Mouse (Mus musculus) spleen, adult 10 weeks (tissue): Measurements from ENCODE around the gene Emc8. TPM values are rescaled to one million over a fixed set of nuclear protein-coding genes. Genes with fewer than 3 reads are reported as not detected.

Experiments used
- polyA plus RNA-seq: library from polyadenylated mRNA; stranded (reverse); fragments of 350-450 nt; fragmentation: Illumina TruSeq; extraction: RNeasy Lipid Tissue Mini Kit (QIAGEN cat#74804); gene quantifications from one replicate; pipeline ENCODE4 v1.2.3, GENCODE M21; 2015; ENCODE audit warnings: low replicate concordance; ENCODE audit not compliant: insufficient read depth

The Emc8 gene
- 19.9 TPM for polyA plus RNA-seq

DNA sequence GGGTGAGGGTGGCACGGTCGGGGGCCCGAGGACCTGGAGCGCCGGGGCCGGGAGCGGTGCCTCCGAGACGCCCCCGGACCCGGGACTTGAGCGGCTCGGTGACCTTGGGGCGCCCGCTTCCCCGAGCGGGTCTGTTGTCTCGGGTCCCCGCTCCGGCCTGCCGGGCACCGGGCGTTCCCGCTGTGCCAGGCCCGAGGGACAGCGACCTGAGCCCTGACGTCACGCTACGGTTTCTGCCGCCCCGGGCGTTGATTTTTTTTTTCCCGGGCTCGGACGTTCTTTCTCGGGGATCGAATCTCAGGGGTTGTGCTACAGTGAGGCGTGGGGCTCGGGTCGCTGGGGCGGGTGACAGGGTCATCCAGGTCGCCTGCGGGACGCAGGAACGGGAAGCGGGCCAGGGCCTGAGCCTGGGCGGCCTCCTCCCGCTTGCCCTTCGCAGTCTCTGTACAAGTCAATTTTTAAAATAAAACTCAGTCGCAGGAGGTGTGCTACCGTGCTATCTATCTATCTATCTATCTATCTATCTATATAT, at the start of gene Emc8:
Gene Emc8 (minus strand): TSS at position 200 of the 532 bp plus-strand sequence.

DNA sequence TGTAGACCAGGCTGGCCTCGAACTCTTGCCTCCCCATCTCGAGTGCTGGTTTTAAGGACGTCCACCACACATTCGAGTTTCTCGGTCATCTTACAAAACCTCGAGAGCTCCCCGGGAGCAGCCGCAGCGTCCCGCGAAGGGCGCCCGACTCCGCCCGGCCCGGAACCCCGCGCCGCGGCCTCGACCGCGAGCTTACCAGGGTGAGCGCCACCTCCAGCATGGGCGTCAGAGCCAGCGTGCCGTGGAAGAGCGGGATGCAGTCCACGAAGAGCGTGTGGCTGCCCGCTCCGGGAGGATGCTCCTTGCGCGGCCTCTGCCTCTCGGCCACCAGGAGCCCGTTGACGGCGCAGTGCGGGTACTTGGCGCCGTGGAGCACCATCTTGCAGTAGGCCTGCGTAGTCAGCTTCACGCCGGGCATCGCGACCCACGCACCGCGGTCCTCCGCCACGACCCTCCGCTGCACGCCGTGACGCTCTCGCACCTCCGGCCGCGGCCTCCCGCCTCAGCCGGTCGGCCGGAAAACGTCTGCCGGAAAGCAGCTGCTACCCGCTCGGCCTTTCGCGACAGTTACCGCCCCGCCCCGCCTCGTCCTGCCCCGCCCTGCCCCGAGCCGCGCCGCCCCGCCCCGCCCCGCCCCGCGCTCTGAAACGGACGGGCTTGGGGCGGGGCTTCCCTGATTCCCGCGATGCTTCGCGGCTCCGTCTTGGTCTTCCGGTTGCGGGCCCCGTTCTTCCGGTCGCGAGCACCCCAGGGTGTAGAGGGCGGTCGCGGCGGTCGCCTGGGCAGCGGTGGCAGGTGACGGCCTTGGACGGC, 606 bp downstream of the Emc8 start, which contains the start of the genes Gm27021 and Cox4i1:
Gene Gm27021 (minus strand): TSS at position 519 of the 813 bp plus-strand sequence.
Gene Cox4i1 (plus strand): TSS at position 662 of the 813 bp plus-strand sequence.

DNA sequence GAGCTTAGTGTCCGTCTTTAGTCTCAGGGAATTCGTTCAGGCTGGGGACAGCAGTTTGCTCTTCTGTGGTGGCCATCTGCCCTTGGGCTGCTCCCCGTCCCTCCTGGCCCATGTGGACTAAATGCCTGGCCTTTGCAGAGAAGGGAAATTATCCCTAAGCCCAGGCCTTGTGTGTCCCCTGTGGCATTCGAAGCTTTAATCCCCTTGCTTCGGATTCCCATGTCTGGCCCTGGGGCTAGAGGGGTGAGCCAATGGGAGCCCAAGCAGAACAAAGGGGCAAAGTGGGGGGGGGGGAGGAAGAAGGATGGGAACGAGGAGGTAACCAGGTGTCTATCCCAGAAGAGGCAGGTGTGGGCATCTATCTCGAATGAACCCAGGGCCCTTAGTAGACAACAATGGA, 20.8 kb downstream of the Emc8 start, which contains the start of gene 1190005I06Rik:
Gene 1190005I06Rik (minus strand): TSS at position 101 of the 400 bp plus-strand sequence.

Other genes starting within 250 kb of the Emc8 start
- 2.5 TPM for gene Gins2, start 79.3 kb downstream of the Emc8 start, polyA plus RNA-seq
- not detected for gene 1190005I06Rik, start 20.9 kb downstream of the Emc8 start, polyA plus RNA-seq
- not detected for gene Gm27021, start 494 bp downstream of the Emc8 start, polyA plus RNA-seq
- gene Cox4i1, start 351 bp downstream of the Emc8 start, polyA plus RNA-seq, result 245 TPM
- 181 TPM for gene Irf8, start 67.8 kb upstream of the Emc8 start, polyA plus RNA-seq